Mouse (Mus musculus) adrenal gland, postnatal 4 days (tissue): ENCODE data around the gene B230219D22Rik. TPM values are rescaled to one million over a fixed set of nuclear protein-coding genes. Genes with fewer than 3 reads are reported as not detected.
A peak's percentile ranks its signal among the peaks of the same experiment; 100 is the strongest.
"Not testable (repeated sequence)": the region's sequence is repeated elsewhere in the genome, so short reads cannot be mapped to it uniquely, and the experiment has no call there.

ENCODE experiments used
- DNase-seq, 2 experiments: peaks; one replicate each; pipeline ENCODE4 v3.0.0; 2021 to 2022; ENCODE audit warnings: low spot score in 2 of 2, mixed read lengths in 2 of 2
- long read RNA-seq, 2 experiments: library from polyadenylated mRNA; stranded (forward); transcript quantifications; one replicate each; pipeline ENCODE4 v2.0.0; 2021
- total RNA-seq, 2 experiments: library from RNA; stranded (reverse); gene quantifications; 2 replicates each; pipeline ENCODE4 v1.2.3; 2021

B230219D22Rik gene
- 10 to 100 TPM; 64.5 to 66.0 TPM for total RNA-seq
- long read RNA-seq, experiment 1, full-length matches to known transcripts: 4 of 18 reads
- long read RNA-seq, experiment 1, partial matches to known transcripts: 1 of 18 reads
- long read RNA-seq, experiment 1, other reads (novel, unspliced or antisense): 13 of 18 reads
- long read RNA-seq, experiment 2, full-length matches to known transcripts: 20 of 45 reads
- long read RNA-seq, experiment 2, partial matches to known transcripts: 2 of 45 reads
- long read RNA-seq, experiment 2, other reads (novel, unspliced or antisense): 23 of 45 reads

DNA sequence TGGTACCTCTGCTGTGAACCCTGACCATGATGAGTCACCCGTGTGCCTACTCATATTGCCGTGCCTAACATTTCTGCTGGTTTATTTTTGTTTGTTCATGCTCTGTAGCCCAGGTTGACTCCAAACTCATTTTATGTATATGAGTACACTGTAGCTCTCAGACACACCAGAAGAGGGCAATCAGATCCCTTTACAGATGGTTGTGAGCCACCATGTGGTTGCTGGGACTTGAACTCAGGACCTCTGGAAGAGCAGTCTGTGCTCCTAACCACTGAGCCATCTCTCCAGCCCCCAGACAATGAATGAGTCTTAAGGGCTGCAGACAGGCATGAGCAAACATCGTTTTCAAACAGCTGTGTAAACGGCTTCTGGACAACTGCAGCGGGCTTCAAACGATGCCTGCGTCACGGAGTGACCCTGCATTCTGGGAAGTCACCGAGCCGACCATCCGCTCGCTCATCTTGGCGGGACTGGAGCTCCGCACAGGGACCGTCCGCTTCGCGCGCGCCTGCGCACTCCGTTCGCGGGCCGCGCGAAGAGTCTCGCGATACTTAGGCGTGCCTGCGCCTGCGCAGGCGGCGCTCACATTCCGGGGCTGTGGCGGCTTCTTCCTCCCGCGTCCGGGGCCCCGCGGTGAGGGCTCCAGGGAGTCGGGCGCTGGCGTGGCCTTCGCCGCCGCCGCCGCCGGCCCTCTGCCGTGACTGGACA is at the start of gene B230219D22Rik:
TSS of gene B230219D22Rik (plus strand) at position 590 of the 708 bp plus-strand sequence.
- DNase-seq: peak; percentile 80 to 84

DNA sequence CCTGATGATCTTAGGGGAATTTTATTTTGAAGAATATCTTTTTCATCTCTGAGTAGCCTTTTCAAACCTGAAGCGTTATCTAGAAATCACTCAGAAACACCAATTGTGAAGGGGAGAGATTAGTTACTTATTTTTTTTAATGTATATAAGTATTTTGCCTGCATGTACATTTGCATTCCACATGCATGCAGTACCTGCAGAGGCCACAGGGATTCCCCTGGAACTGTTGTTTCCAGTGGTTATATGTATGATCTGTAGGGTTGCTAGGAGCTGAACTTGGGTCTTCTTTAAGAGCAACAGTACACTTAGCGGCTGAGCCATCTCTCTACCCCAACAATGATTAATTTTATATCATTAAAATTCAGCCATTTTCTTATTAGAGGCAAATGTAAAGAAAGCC is 48.4 kb upstream of the B230219D22Rik start:
- no peak for DNase-seq

DNA sequence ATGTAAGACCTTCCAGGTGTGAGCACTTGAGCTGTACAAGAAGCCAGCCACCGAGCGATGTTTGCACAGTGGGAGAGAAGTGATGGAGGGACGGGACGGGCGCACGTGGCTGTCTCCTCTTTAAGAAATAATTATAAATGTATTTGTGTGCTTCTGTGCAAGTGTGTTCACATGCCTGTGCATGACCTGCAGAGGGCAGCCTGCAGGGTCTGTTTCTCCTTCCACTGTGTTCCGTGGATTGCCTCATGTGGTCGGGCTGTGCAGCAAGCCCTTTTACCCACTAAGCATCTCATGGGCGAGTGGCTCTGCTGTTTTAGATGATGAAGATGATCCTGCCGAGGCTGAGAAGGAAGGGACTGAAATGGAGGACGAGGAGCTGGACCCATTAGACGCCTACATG is 42.8 kb upstream of the B230219D22Rik start:
- no peak for DNase-seq

DNA sequence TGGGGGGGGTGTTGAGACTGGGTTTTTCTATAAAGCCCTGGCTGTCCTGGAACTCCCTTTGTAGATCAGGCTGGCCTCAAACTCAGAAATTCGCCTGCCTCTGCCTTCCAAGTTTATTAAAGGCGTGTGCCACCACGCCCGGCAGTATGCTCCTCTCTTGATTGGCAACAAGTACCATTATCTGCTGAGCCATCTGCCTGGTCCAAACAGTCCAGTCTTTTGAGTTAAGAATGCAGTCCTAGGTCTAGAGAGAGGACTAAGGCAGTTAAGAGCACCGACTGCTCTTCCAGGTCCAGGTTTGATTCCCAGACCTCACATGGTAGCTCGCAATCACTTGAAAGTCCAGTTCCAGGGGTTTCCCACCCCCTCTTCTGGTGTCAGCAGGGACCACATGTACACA is 41.9 kb upstream of the B230219D22Rik start:
- no peak for DNase-seq

DNA sequence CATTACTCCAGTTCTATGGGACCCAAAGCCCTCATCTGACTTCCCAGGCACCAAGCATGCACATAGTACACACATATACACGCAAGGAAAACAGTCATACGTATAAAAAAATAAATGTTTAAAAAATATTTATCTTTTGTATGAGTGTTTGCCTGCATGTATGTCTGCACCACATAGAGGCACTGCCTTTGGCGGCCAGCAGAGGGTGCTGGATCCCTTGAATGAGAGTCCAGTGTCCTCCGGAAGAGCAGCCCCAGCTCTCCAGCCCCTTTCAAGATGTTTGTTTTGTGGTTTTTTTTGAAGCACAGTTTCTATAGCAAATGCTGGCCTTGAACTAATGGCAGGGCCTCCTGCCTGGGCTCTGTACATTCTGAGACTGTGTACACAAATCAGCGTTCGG is 24.4 kb upstream of the B230219D22Rik start:
- no peak for DNase-seq

DNA sequence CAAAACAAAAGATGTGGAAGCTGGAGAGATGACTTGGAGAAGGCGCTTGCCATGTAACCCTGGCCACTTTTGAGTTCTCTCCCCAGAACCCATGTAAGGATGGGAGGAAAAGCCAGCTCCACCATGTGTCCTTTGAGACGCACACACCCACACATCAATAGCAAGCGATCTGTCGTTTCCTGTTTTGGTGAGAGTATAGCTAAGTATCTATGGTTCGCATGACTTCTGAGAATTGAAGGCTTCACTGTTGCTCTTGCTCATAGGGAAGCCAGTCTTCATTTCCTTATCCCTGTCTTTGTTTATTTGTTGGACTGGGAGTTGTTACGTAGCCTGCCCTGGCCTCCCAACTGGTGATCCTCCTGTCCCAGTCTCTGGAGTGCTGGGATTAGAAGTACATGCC is 20.2 kb upstream of the B230219D22Rik start:
- DNase-seq: no peak

DNA sequence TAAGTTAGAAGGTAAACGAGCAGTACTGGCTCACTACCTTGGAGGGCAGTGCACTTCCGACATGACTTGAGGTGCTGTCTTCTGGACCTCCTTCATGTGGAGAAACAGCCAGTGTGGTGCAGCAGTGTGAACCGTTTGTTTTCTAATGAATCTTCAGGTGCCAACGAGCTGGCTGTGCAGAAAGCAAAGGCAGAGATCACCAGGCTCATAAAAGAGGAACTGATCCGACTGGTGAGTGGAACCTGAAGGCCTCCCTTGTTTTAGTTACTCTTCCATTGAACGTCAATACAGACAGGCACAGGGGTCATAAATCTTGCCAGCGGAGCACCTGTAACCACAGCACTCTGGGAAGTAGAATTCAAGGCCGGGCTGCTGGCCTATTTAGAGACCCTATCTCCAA is 15.6 kb upstream of the B230219D22Rik start:
- no peak for DNase-seq

DNA sequence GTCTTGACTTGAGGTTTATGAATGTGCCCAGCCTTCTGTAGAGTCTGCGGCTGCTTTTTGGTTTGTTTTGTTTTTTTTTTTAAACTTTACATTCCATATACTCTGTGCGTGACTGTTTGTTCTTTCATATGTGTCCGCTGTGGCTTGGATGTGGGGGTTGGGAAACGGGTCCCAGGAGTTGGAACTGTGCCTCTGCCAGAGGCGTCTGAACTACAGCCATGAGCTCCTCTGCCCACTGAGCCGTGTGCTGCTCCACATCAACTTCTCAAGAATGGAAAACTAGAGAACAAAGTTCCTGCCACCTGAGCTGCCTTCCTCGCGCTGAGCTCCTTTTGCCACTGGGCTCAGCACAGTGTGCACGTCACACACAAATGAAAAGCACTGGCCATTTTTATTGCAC is 10.7 kb upstream of the B230219D22Rik start:
- DNase-seq: no peak

DNA sequence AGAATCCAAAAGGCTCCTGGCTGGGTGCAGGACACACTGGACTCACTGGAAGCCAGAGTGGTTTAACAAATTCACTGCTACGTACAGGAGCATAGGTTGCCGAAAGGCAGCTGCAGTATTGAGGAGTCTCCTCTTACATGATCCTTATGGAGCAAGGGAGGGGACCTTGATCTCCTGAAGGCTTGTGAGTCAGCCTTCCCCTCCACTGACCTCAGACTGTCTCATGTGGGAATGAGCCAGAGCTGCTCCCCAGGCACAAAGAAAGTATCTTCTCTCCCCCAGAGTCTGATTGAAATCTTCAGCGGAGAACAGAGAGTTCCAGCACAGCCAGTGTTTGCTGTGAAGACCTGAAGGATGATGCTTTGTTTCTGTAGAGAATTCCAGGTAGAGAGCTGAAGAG is 9.3 kb upstream of the B230219D22Rik start:
- DNase-seq: no peak

DNA sequence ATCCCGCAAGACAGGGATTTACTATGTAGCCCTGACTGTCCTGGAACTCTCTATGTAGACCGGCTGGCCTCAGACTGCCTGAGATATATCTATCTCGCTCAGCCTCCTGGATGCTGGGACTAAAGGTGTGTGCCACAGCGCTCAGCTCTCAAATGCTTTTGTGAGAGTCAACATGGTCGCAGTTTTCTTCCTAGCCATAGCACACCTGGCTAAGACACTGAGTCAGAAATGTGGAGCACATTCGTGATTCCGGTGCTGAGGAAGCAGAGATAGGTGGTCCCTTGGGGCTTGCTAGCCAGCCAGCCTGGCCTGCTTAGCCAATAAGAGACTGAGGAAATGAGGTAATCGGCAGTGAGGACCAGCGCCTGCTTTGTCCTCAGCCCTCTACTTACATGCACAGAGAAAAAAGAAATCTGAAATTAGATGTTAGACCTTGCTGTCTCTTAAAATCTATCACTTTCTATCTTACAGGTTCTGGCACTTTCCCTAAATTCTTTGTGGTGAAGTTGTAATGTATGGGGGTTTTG is 6.8 kb upstream of the B230219D22Rik start:
- DNase-seq: no peak

DNA sequence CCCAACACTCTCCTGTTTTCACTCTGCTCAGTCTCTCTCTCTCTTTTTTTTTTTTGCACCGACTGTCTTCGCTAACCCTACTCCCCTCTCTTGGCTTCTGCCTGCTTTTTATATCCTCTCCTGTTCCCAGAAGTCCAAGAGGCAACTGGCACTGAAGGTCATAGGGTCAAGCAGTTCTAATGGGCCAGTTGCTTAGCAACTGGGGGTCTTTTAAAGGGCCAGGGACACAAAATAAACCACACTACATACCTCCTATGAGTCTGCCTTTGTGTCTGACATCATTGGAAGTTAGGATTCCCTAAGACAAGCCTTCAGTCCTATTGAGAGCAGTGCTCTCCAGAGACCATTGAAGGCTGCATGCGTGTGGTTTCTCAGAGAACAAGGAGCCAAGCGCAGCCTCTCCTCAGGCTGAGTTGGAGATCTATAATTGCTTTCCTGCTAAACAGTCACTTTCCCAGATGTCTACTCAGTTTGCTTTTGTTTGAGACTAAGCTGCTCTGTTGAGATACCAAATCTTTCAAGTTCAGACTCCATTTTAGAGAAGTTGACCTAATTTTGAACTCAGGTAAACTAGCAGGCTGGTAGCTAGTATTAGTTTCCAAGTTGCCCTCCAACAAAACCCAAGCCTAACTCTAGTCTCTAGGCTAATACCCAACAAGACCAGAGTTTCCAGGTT is 4.9 kb upstream of the B230219D22Rik start:
- no peak for DNase-seq

DNA sequence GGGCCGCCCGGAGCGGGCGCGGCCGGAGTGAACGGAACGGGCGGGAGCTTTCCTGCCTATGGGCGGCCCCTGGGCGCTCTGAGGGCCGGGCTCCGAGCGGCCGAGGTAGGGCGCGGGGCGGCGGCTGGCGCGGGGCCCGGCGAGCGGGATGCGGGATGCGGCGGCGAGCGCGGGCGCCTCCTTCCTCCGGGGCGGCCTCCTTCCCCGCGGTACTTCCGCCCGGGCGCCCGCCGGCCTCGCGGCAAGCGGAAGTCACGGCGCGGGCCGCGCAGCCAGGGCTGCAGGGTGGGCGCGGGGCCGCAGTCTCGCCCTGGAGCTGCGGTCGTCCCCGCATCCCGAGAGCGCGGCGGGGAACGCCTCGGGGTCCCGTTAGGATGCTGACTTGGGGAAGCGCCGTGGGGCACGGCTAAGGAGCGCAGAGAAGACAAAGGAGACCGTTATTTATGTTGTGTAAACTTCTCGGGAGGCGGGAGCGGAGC is 358 bp downstream of the B230219D22Rik start:
- DNase-seq: peak in 1 of 2 experiments; percentile 12

DNA sequence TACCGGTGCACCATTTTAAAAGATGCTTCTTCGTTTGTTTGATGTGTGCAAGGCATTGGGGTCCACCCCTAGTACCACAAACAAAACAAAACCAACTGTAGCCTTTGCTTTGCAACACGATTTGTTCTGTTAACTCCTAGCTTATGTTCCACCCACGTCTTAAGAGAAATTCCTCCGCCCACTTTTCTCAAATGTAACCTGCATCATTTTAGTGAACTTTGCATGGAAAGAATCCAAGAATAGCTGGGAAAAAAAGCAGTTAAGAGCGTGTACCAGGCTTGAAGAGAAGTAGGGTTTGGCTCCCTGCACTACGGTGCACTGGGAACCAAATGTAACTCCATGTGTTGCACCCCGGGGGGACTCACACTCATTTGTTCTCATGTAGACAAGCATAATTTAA is 1.2 kb downstream of the B230219D22Rik start:
- DNase-seq: no peak

DNA sequence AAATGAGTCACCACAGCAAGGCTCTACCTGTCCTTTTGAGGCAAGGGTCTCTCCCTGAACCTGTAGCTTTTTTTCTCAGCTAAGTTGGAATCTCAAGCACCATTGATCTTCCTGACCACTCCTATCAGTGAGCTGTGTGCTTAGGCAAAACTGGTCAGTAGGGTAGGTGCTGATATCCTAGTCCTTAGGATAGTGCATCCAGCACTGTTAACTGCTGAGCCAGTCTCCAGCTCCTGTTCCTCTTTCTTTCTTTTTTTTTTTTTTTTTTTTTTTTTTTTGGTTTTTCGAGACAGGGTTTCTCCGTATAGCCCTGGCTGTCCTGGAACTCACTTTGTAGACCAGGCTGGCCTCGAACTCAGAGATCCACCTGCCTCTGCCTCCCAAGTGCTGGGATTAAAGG is 3.1 kb downstream of the B230219D22Rik start:
- not testable (repeated sequence) for DNase-seq

DNA sequence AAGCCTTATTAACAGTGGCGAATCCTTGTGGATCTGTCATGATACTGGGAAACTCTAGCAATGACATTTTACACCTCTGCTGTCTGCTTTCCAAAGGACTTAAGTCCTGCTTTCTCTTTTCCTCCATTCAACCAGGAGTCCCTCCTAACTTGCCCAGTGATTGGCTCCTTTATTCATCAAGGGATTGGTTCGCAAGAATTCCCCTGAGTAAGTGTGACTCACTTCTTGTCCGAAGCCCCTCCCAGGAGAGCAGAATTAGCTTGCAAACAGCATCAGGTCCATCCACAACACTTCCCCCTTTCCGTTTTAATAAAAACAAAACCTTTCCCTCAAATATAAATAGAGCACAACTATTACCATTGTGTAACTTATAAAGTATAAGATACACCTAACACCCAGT is 11.4 kb downstream of the B230219D22Rik start:
- DNase-seq: no peak

DNA sequence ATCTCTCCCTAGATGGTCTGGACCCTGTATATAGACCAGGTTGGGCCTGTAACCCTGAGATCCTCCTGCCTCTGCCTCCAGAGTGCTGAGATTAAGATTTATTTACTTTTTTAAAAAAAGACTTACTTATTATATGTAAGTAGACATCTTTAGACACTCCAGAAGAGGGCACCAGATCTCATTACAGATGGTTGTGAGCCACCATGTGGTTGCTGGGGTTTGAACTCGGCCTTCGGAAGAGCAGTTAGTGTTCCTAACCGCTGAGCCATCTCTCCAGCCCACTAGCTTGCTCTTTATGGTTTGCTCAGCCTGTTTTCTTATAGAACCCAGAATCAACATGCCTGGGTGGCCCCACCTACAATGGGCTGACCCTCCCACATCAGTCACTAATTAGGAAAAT is 19.9 kb downstream of the B230219D22Rik start:
- no peak for DNase-seq

DNA sequence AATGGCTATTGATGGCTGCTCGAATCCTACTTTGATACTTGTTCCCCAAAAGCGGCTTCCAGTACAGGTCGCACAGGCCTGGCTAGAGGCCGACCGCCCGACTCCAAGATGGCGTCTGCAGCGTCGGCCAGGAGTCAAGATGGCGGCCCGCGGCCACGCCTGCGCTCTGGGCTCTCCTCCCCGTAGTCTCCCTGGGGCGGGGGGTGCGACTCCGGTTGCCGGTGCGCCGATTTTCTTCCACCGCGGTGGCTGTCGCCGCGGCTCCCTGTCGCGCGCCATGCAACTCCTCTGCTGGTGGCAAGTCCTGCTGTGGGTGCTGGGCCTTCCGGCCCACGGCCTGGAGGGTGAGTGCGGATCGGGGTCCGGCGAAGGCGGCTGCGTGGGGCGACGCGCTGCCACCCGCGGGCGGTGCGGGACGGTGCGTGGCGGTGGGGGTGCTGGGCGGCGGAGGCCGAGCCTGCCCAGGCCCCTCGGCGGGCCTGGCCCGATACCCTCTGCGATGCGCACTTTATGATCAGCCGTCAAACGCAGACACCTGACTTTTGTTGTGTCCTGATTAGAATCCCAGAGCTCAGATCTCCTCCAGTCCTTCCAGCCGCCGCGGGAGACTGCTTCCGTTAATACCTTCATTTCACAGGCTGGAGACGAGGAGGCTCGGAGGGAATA is 21.7 kb downstream of the B230219D22Rik start, which contains the start of gene Txndc15:
TSS of gene Txndc15 (plus strand) at position 150 of the 666 bp plus-strand sequence.
- peak; percentile 83 to 86 for DNase-seq

DNA sequence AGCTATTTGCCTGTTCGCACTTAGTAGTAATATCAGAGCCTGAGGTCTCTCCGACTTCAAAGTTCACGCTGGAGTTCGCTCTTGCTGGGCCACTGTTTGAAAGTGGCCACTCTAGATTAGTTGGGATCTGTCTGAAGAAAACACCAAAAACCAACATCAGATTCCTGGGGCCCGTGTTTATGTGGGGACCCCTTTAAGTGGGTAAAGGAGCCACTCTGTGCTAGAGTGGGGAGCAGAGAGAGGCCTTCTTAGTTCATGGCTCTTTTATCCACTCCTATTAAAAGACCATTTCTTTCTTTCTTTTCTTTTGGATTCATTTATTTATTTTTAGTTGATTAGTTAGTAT is 22.2 kb downstream of the B230219D22Rik start:
- no peak for DNase-seq

DNA sequence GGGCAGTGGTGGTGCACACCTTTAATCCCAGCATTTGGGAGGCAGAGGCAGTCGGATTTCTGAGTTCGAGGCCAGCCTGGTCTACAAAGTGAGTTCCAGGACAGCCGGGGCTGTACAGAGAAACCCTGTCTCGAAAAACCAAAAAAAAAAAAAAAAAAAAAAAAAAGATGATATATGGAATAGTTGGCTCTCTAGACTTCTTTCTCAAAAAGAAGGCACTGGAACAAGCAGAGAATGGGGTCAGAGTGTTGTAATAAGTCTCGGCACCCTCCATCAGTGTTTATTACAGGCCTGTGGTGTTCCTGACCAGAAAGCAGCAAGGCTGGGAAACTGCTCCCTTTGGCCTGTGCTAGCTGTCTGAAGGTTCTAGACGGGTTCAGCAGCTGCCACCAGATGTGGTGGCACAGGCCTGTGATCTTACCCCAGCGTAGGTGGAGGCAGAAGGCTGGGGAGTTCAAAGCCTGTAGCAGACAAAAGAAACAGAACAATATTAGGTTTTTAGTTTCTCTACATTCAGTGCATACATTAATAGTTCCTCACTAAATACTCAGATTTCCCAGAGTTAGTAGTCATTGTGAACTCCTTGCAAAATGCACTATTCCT is 23.1 kb downstream of the B230219D22Rik start:
- DNase-seq: no peak

DNA sequence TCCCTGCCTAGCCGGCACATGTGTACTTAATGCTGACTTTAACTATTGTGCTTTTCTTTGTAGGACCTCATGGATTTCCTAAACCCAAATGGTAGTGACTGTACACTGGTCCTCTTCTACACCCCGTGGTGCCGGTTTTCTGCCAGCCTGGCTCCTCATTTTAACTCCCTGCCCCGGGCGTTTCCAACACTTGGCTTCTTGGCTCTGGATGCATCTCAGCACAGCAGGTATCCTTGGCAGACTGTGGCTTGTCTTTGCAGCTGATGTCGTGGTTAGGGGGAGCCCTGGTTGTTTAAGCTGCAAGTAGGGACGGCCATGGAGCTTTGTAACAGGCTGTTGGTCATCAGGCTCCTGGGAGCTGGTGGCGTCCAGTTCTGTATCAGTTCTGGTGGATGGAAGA is 28.6 kb downstream of the B230219D22Rik start:
- no peak for DNase-seq

DNA sequence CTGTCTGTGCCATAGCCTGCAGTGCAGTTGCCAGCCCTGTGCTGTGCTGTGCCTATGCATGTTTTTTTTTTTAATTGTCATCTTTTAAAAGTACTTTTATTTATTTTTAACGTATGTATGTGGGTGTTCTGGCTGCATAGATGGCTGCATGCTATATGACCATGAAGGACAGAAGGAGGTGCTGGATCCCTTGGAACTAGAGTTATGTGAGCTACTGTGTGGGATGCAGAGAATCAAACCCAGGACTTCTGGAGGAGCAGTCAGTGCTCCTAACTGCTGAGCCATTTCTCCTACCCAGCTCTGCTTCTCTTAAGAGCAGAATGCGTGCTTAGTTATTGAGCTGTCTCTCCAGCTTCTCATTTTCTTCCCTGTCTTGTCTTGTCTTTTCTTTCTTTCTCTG is 29.1 kb downstream of the B230219D22Rik start:
- no peak for DNase-seq
